13 mouse cellular contexts compared by ENCODE assay signal in genomic region chr12:111892981-111893380, GRCm38 (mm10).
"Had no signal": no experiment of that assay in that cellular context is flagged by ENCODE, and none has a peak within 500 bp of the region (broad histone marks: within the 10 kb centered on the region; RNA-seq: fewer than 3 reads in every experiment).

No protein-coding gene starts in this region.

- H3K4me3 ChIP-seq: kidney, embryonic 15.5 days; left cerebral cortex, adult 2 months; liver, embryonic 13.5 days; midbrain, embryonic 12.5 days had no signal

- H3K36me3 ChIP-seq: kidney, embryonic 15.5 days; liver, embryonic 13.5 days; midbrain, embryonic 12.5 days had no signal

- H3K27me3 ChIP-seq: kidney, embryonic 15.5 days; liver, embryonic 13.5 days had no signal

- DNase-seq: kidney, adult 8-10 months; kidney, postnatal 10 days; kidney, postnatal 36 days; layer of hippocampus, postnatal 36 days; liver, embryonic 13.5 days; lung, adult 2 months; lung, postnatal 14 days; lung, postnatal 4 days; thymus, adult 18-20 months; thymus, postnatal 36 days had no signal

- H3K9me3 ChIP-seq: kidney, embryonic 15.5 days; liver, embryonic 13.5 days; midbrain, embryonic 12.5 days had no signal

- H3K27ac ChIP-seq: kidney, embryonic 15.5 days; left cerebral cortex, adult 2 months; liver, embryonic 13.5 days; midbrain, embryonic 12.5 days had no signal

- H3K4me1 ChIP-seq: midbrain, embryonic 12.5 days had no signal
